Mouse (Mus musculus): ENCODE results near the gene Ube2o. TPM values are rescaled to one million over a fixed set of nuclear protein-coding genes. Genes with fewer than 3 reads are reported as not detected.
A peak's percentile ranks its signal among the peaks of the same experiment; 100 is the strongest.

Gene Ube2o
- polyA plus RNA-seq, 1 experiment from 2014 or later, result 4.8 TPM

- Histone ChIP-seq H3K4me2 (ENCODE audit: low read depth, low read length) (peak overlapping the region; percentile 65), H3K27me3 (ENCODE audit: control insufficient read depth, insufficient read depth, low read length) (no peaks in the 10 kb centered on the region), H3K9ac (ENCODE audit: low read length) (peak overlapping the region; percentile 82), H3K9me3 (replicated peaks; ENCODE audit: control insufficient read depth, low read length) (no peaks in the 10 kb centered on the region), H3K4me3 (replicated peaks; ENCODE audit: low read length) (peak overlapping the region; percentile 77), H3K36me3 (ENCODE audit: control insufficient read depth, insufficient read depth, low read length) (no peaks in the 10 kb centered on the region), H3K27ac (ENCODE audit: low read length) (no peak overlapping the region), H3K4me1 (ENCODE audit: control insufficient read depth, insufficient read depth, low read length) (peaks cover 39% of the 10 kb centered on the region)
- ATAC-seq (ENCODE audit: insufficient read depth, low FRiP score), result peak; percentile 66
- 12% methylated on average over 42 of the region's 42 CpGs for WGBS
Observed at GRCm38 (mm10) chr11:116624131-116624832, 43.0 kb upstream of the Ube2o start.

- H3K4me3 ChIP-seq (replicated peaks; ENCODE audit: low read length), result peak overlapping the region; percentile 77
- no peaks in the 10 kb centered on the region for H3K36me3 ChIP-seq (ENCODE audit: control insufficient read depth, insufficient read depth, low read length)
- H3K4me1 ChIP-seq (ENCODE audit: control insufficient read depth, insufficient read depth, low read length), result peaks cover 39% of the 10 kb centered on the region
- no peaks in the 10 kb centered on the region for H3K27me3 ChIP-seq (ENCODE audit: control insufficient read depth, insufficient read depth, low read length)
- no peak for ATAC-seq (ENCODE audit: insufficient read depth, low FRiP score)
- peak overlapping the region; percentile 19; the same call in 1 of the 2 replicates for H3K27ac ChIP-seq (ENCODE audit: low read length)
- peak overlapping the region; percentile 82 for H3K9ac ChIP-seq (ENCODE audit: low read length)
- H3K9me3 ChIP-seq (replicated peaks; ENCODE audit: control insufficient read depth, low read length), result no peaks in the 10 kb centered on the region
- H3K4me2 ChIP-seq (ENCODE audit: low read depth, low read length), result peak overlapping the region; percentile 65
- WGBS, result 8% methylated on average over 40 of the region's 40 CpGs
Observed at GRCm38 (mm10) chr11:116623281-116624124, 42.3 kb upstream of the Ube2o start.

- WGBS, result 29% methylated on average over 6 of the region's 6 CpGs
- Histone ChIP-seq H3K4me1 (ENCODE audit: control insufficient read depth, insufficient read depth, low read length) (peaks cover 51% of the 10 kb centered on the region), H3K4me2 (ENCODE audit: low read depth, low read length) (peak overlapping the region; percentile 3; the same call in 1 of the 2 replicates)
Observed at GRCm38 (mm10) chr11:116621258-116621704, 40.0 kb upstream of the Ube2o start.

GRCm38 (mm10) chr11:116620559-116621253, 39.5 kb upstream of the Ube2o start:
- peaks cover 56% of the 10 kb centered on the region for H3K4me1 ChIP-seq (ENCODE audit: control insufficient read depth, insufficient read depth, low read length)
- no peak overlapping the region for H3K4me3 ChIP-seq (replicated peaks; ENCODE audit: low read length)
- H3K36me3 ChIP-seq (ENCODE audit: control insufficient read depth, insufficient read depth, low read length), result no peaks in the 10 kb centered on the region
- H3K27ac ChIP-seq (ENCODE audit: low read length), result peak overlapping the region; percentile 59; the same call in 1 of the 2 replicates
- ATAC-seq (ENCODE audit: insufficient read depth, low FRiP score), result no peak
- no peaks in the 10 kb centered on the region for H3K27me3 ChIP-seq (ENCODE audit: control insufficient read depth, insufficient read depth, low read length)
- WGBS, result 72% methylated on average over 10 of the region's 10 CpGs
- peak overlapping the region; percentile 3; the same call in 1 of the 2 replicates for H3K4me2 ChIP-seq (ENCODE audit: low read depth, low read length)
- no peaks in the 10 kb centered on the region for H3K9me3 ChIP-seq (replicated peaks; ENCODE audit: control insufficient read depth, low read length)
- no peak overlapping the region for H3K9ac ChIP-seq (ENCODE audit: low read length)

More at GRCm38 (mm10) chr11:116621258-116621704, 40.0 kb upstream of the Ube2o start:
- no peaks in the 10 kb centered on the region for H3K9me3 ChIP-seq (replicated peaks; ENCODE audit: control insufficient read depth, low read length)
- no peak overlapping the region for H3K4me3 ChIP-seq (replicated peaks; ENCODE audit: low read length)
- H3K9ac ChIP-seq (ENCODE audit: low read length), result no peak overlapping the region
- no peaks in the 10 kb centered on the region for H3K27me3 ChIP-seq (ENCODE audit: control insufficient read depth, insufficient read depth, low read length)
- H3K27ac ChIP-seq (ENCODE audit: low read length), result peak overlapping the region; percentile 59; the same call in 1 of the 2 replicates
- no peaks in the 10 kb centered on the region for H3K36me3 ChIP-seq (ENCODE audit: control insufficient read depth, insufficient read depth, low read length)
- ATAC-seq (ENCODE audit: insufficient read depth, low FRiP score), result peak; percentile 58

GRCm38 (mm10) chr11:116620073-116620472, 38.8 kb upstream of the Ube2o start:
- 35% methylated on average over 9 of the region's 9 CpGs for WGBS
- H3K36me3 ChIP-seq (ENCODE audit: control insufficient read depth, insufficient read depth, low read length), result no peaks in the 10 kb centered on the region
- ATAC-seq (ENCODE audit: insufficient read depth, low FRiP score), result no peak
- H3K9ac ChIP-seq (ENCODE audit: low read length), result 0 out of 2 replicates have a peak overlapping the region, but pooled peaks have one; percentile 8
- H3K4me3 ChIP-seq (replicated peaks; ENCODE audit: low read length), result no peak overlapping the region
- H3K9me3 ChIP-seq (replicated peaks; ENCODE audit: control insufficient read depth, low read length), result no peaks in the 10 kb centered on the region
- no peaks in the 10 kb centered on the region for H3K27me3 ChIP-seq (ENCODE audit: control insufficient read depth, insufficient read depth, low read length)
- peaks cover 62% of the 10 kb centered on the region for H3K4me1 ChIP-seq (ENCODE audit: control insufficient read depth, insufficient read depth, low read length)
- no peak overlapping the region for H3K4me2 ChIP-seq (ENCODE audit: low read depth, low read length)
- no peak overlapping the region for H3K27ac ChIP-seq (ENCODE audit: low read length)

DNA sequence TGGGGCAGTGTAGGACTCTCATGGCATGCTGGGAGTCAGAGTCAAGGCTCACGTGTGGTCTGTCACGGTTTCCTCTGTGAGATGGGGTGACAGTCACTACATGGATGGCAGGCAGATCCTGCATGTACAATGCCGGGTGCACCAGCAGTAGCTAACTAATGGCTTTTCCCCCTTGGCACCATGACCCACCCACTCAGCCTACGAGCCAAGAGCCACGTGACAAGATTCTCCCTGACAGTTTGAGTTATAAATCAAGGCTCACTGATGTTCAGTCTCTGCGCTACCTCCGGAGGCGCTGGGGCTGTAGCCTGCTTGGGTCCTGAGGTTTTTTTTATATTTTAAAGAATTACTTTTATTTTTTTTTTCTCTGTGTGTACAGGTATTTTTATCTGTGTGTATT, 38.3 kb upstream of the Ube2o start:
- peaks cover 60% of the 10 kb centered on the region for H3K4me1 ChIP-seq (ENCODE audit: control insufficient read depth, insufficient read depth, low read length)
- 61% methylated on average over 8 of the region's 8 CpGs for WGBS
- no peak overlapping the region for H3K9ac ChIP-seq (ENCODE audit: low read length)

DNA sequence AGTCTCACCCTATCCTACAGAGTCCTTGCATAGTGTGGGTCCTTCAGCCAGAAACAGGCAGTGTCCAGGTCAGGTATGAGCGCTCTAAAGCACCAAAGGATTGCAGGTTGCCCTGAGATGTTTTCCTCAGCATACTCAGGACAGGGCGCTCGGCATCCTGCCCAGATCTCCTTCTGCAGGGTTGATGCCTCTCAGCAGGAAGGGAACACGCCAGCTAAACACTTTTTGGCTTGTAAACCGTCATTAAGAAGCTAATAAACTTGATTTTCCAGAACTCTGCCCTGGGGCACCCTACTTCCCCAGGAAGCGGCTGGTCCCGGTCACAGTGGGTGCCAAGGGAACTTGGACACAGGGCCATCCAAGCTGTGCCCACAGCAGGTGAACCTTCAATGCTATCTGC, 37.9 kb upstream of the Ube2o start:
- Histone ChIP-seq H3K27me3 (ENCODE audit: control insufficient read depth, insufficient read depth, low read length) (no peaks in the 10 kb centered on the region), H3K27ac (ENCODE audit: low read length) (no peak overlapping the region), H3K4me2 (ENCODE audit: low read depth, low read length) (no peak overlapping the region), H3K36me3 (ENCODE audit: control insufficient read depth, insufficient read depth, low read length) (no peaks in the 10 kb centered on the region), H3K9ac (ENCODE audit: low read length) (no peak overlapping the region), H3K9me3 (replicated peaks; ENCODE audit: control insufficient read depth, low read length) (no peaks in the 10 kb centered on the region), H3K4me1 (ENCODE audit: control insufficient read depth, insufficient read depth, low read length) (peaks cover 57% of the 10 kb centered on the region), H3K4me3 (replicated peaks; ENCODE audit: low read length) (no peak overlapping the region)
- WGBS, result 83% methylated on average over 7 of the region's 7 CpGs
- no peak for ATAC-seq (ENCODE audit: insufficient read depth, low FRiP score)

More for the DNA sequence above, 38.3 kb upstream of the Ube2o start:
- Histone ChIP-seq H3K9me3 (replicated peaks; ENCODE audit: control insufficient read depth, low read length) (no peaks in the 10 kb centered on the region), H3K27me3 (ENCODE audit: control insufficient read depth, insufficient read depth, low read length) (no peaks in the 10 kb centered on the region), H3K4me3 (replicated peaks; ENCODE audit: low read length) (no peak overlapping the region), H3K27ac (ENCODE audit: low read length) (no peak overlapping the region), H3K4me2 (ENCODE audit: low read depth, low read length) (no peak overlapping the region), H3K36me3 (ENCODE audit: control insufficient read depth, insufficient read depth, low read length) (no peaks in the 10 kb centered on the region)
- ATAC-seq (ENCODE audit: insufficient read depth, low FRiP score), result no peak

GRCm38 (mm10) chr11:116618666-116619065, 37.4 kb upstream of the Ube2o start:
- Histone ChIP-seq H3K36me3 (ENCODE audit: control insufficient read depth, insufficient read depth, low read length) (no peaks in the 10 kb centered on the region), H3K4me1 (ENCODE audit: control insufficient read depth, insufficient read depth, low read length) (peaks cover 57% of the 10 kb centered on the region), H3K4me3 (replicated peaks; ENCODE audit: low read length) (no peak overlapping the region), H3K9ac (ENCODE audit: low read length) (no peak overlapping the region), H3K4me2 (ENCODE audit: low read depth, low read length) (no peak overlapping the region), H3K27ac (ENCODE audit: low read length) (no peak overlapping the region), H3K27me3 (ENCODE audit: control insufficient read depth, insufficient read depth, low read length) (no peaks in the 10 kb centered on the region), H3K9me3 (replicated peaks; ENCODE audit: control insufficient read depth, low read length) (no peaks in the 10 kb centered on the region)
- WGBS, result 90% methylated on average over 7 of the region's 7 CpGs
- ATAC-seq (ENCODE audit: insufficient read depth, low FRiP score), result no peak
